Mouse (Mus musculus) limb, embryonic 14.5 days (tissue): Measurements from ENCODE around the gene Stk11ip. TPM values are rescaled to one million over a fixed set of nuclear protein-coding genes. Genes with fewer than 3 reads are reported as not detected.
A peak's percentile ranks its signal among the peaks of the same experiment; 100 is the strongest.

Experiments
- ATAC-seq: fragments of 200-750 bp; cut with Nextera tagmentation; 2 replicates; pipeline ENCODE4 v1.8.0; 2017; ENCODE audit warnings: low read depth, moderate number of reproducible peaks, moderate TSS enrichment; ENCODE audit not compliant: low FRiP score
- DNase-seq: peaks from one replicate; pipeline ENCODE4 v3.0.0-alpha.2; 2015; ENCODE audit warnings: low spot score
- H3K27ac ChIP-seq: fragments of 300-500 bp; sonication (generic); replicated peaks from 2 replicates; pipeline ENCODE4 v1.5.1; 2014; ENCODE audit warnings: low read depth, mild to moderate bottlenecking, low read length, moderate library complexity, mixed read lengths
- H3K27me3 ChIP-seq: fragments of 300-500 bp; sonication (generic); 2 replicates; pipeline ENCODE4 v1.6.1; 2014; ENCODE audit warnings: low read length, mixed read lengths; ENCODE audit not compliant: control insufficient read depth, insufficient read depth
- H3K36me3 ChIP-seq: fragments of 300-500 bp; sonication (generic); 2 replicates; pipeline ENCODE4 v1.6.1; 2014; ENCODE audit warnings: mild to moderate bottlenecking, low read length, moderate library complexity, mixed read lengths; ENCODE audit not compliant: control insufficient read depth, insufficient read depth
- H3K4me1 ChIP-seq: fragments of 300-500 bp; sonication (generic); 2 replicates; pipeline ENCODE4 v1.6.1; 2014; ENCODE audit warnings: antibody characterized with exemption, low read length, mixed read lengths; ENCODE audit not compliant: control insufficient read depth, insufficient read depth
- H3K4me2 ChIP-seq: fragments of 300-500 bp; sonication (generic); replicated peaks from 2 replicates; pipeline ENCODE4 v1.6.1; 2014; ENCODE audit warnings: low read depth, mild to moderate bottlenecking, low read length, moderate library complexity; ENCODE audit not compliant: severe bottlenecking
- H3K4me3 ChIP-seq: fragments of 300-500 bp; sonication (generic); replicated peaks from 2 replicates; pipeline ENCODE4 v1.5.1; 2014; ENCODE audit warnings: low read length
- H3K9ac ChIP-seq: fragments of 300-500 bp; sonication (generic); 2 replicates; pipeline ENCODE4 v1.6.1; 2014; ENCODE audit warnings: mild to moderate bottlenecking, low read depth, low read length, moderate library complexity; ENCODE audit not compliant: severe bottlenecking
- H3K9me3 ChIP-seq: fragments of 300-500 bp; sonication (generic); 2 replicates; pipeline ENCODE4 v1.6.1; 2016; ENCODE audit warnings: low read length; ENCODE audit not compliant: control insufficient read depth
- POLR2A ChIP-seq: fragments of 200-500 bp; IDR thresholded peaks from 2 replicates; pipeline ENCODE4 v1.8.0; 2012; ENCODE audit warnings: inconsistent platforms, mild to moderate bottlenecking, moderate library complexity, borderline replicate concordance; ENCODE audit not compliant: insufficient read depth, insufficient read length; ENCODE audit errors: extremely low read depth
- WGBS: fragments of 180-500 bp; shearing (Covaris S2); extraction: QIAGEN DNeasy Blood & Tissue Kit; methylation state at CpG from one replicate; pipeline ENCODE4 v1.1.7; 2014; 5-methylcytosine and 5-hydroxymethylcytosine counted together
- polyA plus RNA-seq, 2 experiments: library from polyadenylated mRNA; depleted of rRNA in 1 of 2; stranded (reverse) in 1 of 2; unstranded in 1 of 2; fragments of >200 nt; fragmentation: Nextera tagmentation in 1 of 2; extraction: Ambion mirVana in 1 of 2; gene quantifications; 2 replicates each; pipeline versions ENCODE4 v1.2.1 to v1.2.3; 2012 to 2014

The Stk11ip gene
- polyA plus RNA-seq, 2 experiments, result 15.4 to 37.2 TPM

DNA sequence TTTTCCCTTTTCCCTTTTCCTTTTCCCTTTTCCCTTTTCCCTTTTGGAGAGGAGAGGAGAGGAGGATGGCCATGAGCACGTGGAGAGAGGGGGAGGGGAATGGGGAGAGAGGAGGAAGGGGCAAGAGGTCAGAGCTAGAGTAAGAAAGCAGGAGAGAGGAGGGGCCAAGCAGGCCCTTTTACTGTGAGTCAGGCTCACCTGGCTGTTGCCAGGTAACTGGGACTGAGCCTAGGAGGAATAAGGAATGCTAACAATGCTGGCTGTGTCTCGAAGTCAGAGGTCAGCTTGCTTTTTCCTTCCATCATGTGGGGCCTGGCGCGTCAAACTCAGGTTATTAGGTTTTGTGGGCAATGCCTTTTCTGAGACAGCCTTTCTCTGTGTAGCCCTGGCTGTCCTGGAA is 3.3 kb upstream of the Stk11ip start:
- TF ChIP-seq POLR2A, result no peak
- Histone ChIP-seq H3K4me3 (no peak overlapping the region), H3K27me3 (no peaks in the 10 kb centered on the region), H3K4me2 (no peak overlapping the region), H3K9ac (no peak overlapping the region), H3K27ac (no peak overlapping the region; the same call in 1 of the 2 replicates), H3K4me1 (peaks cover 18% of the 10 kb centered on the region), H3K36me3 (no peaks in the 10 kb centered on the region), H3K9me3 (no peaks in the 10 kb centered on the region)
- WGBS, result 61% methylated on average over 3 of the region's 4 CpGs
- no peak for DNase-seq
- no peak for ATAC-seq

DNA sequence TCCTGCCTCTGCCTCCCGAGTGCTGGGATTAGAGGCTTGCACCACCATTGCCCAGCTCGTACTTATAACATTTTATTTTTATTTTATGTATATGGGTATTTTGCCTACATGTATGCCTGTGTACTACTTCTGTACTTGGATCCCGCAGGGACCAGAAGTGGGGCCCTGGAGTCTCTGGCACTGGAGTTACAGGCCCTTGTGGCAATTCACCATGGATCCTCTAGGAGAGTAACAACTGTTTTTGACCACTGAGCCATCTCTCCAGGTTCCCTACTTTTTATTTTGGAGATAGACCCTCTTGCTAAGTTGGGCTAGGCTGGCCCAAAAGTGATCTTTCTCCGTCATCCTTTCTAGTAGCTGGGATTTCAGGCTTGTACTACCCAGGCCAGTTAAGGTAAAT is 2.9 kb upstream of the Stk11ip start:
- whole genome bisulfite sequencing, result 94% methylated on average over 4 of the region's 4 CpGs
- Histone ChIP-seq H3K36me3 (no peaks in the 10 kb centered on the region), H3K4me1 (peaks cover 18% of the 10 kb centered on the region), H3K4me3 (no peak overlapping the region), H3K9me3 (no peaks in the 10 kb centered on the region), H3K9ac (no peak overlapping the region), H3K4me2 (no peak overlapping the region), H3K27ac (no peak overlapping the region; the same call in 1 of the 2 replicates), H3K27me3 (no peaks in the 10 kb centered on the region)
- no peak for TF ChIP-seq POLR2A
- DNase-seq (no peak), ATAC-seq (no peak)

- Histone ChIP-seq H3K27me3 (no peaks in the 10 kb centered on the region), H3K4me1 (peaks cover 18% of the 10 kb centered on the region), H3K4me2 (no peak overlapping the region), H3K9me3 (no peaks in the 10 kb centered on the region), H3K27ac (peak overlapping the region; percentile 67), H3K36me3 (no peaks in the 10 kb centered on the region), H3K9ac (no peak overlapping the region), H3K4me3 (no peak overlapping the region)
- WGBS, result 59% methylated on average over 5 of the region's 5 CpGs
- DNase-seq (peak; percentile 67), ATAC-seq (no peak)
- TF ChIP-seq POLR2A, result no peak
Measured at GRCm38 (mm10) chr1:75519576-75519975, 1.8 kb upstream of the Stk11ip start.

DNA sequence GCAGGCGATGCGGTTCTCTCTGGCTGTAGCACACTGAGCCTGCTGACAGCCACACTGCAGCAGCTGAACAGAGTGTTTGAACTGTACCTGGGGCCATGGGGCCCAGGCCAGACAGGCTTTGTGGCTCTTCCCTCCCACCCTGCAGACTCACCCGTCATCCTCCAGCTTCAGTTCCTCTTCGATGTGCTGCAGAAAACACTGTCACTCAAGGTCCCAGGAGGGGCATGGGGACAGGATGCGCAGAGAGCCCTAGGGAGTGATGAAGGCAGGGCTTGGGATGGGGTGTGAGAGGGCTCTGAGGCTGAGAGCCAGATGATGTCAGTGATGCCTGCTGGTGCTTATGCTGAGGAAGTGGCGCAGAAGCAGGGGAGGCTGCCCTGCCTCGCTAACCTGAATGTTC is 3.4 kb downstream of the Stk11ip start:
- Histone ChIP-seq H3K9ac (no peak overlapping the region), H3K4me3 (no peak overlapping the region), H3K4me2 (no peak overlapping the region), H3K36me3 (peaks cover 29% of the 10 kb centered on the region), H3K27me3 (no peaks in the 10 kb centered on the region), H3K9me3 (no peaks in the 10 kb centered on the region), H3K4me1 (peaks cover 16% of the 10 kb centered on the region), H3K27ac (no peak overlapping the region)
- DNase-seq, result no peak
- no peak for TF ChIP-seq POLR2A
- ATAC-seq, result no peak
- whole genome bisulfite sequencing, result 90% methylated on average over 7 of the region's 7 CpGs

DNA sequence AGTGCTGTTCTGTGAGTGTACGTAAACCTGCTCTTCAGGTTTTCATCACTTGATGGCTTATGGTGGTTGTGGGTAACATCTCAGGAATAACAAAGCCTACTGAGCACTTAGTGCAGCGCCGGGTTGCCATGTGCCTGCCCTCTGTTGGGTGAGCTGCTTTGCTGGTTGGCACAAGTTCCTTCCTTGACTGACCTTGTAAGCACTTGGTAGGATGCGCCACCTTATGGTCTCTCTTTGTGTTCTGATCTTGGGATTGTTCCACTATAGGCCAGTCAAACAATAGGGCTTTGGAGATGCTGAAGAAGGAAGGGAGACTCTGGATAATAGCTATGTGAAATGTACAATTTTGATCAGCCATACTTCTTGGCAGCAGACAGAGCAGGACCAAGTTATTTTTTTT is 9.2 kb downstream of the Stk11ip start:
- no peak for TF ChIP-seq POLR2A
- Histone ChIP-seq H3K27ac (no peak overlapping the region), H3K9ac (no peak overlapping the region), H3K27me3 (no peaks in the 10 kb centered on the region), H3K4me2 (no peak overlapping the region), H3K4me3 (no peak overlapping the region), H3K9me3 (no peaks in the 10 kb centered on the region), H3K4me1 (no peaks in the 10 kb centered on the region), H3K36me3 (peaks cover 65% of the 10 kb centered on the region)
- no peak for ATAC-seq
- DNase-seq, result no peak
- WGBS, result 89% methylated on average over 4 of the region's 4 CpGs

GRCm38 (mm10) chr1:75532280-75533172 is 11.2 kb downstream of the Stk11ip start:
- DNase-seq (no peak), ATAC-seq (no peak)
- Histone ChIP-seq H3K4me1 (no peaks in the 10 kb centered on the region), H3K27ac (no peak overlapping the region), H3K4me2 (no peak overlapping the region), H3K9me3 (no peaks in the 10 kb centered on the region), H3K9ac (no peak overlapping the region), H3K4me3 (no peak overlapping the region), H3K36me3 (peaks cover 59% of the 10 kb centered on the region), H3K27me3 (no peaks in the 10 kb centered on the region)
- 88% methylated on average over 19 of the region's 19 CpGs for WGBS
- TF ChIP-seq POLR2A, result no peak
